Mouse (Mus musculus) liver, embryonic 13.5 days (tissue): ENCODE measurements around the gene Agfg1. TPM values are rescaled to one million over a fixed set of nuclear protein-coding genes. Genes with fewer than 3 reads are reported as not detected.
A peak's percentile ranks its signal among the peaks of the same experiment; 100 is the strongest.

Source experiments
- ATAC-seq: fragments of 200-750 bp; cut with Nextera tagmentation; 2 replicates; pipeline ENCODE4 v1.8.0; 2017; ENCODE audit warnings: low read depth, mild to moderate bottlenecking, moderate number of reproducible peaks, moderate library complexity
- DNase-seq: peaks from one replicate; pipeline ENCODE4 v3.0.0; 2022
- H3K27ac ChIP-seq: fragments of 300-500 bp; sonication (generic); 2 replicates; pipeline ENCODE4 v1.5.1; 2015; ENCODE audit warnings: moderate library complexity, mild to moderate bottlenecking, inconsistent platforms
- H3K27me3 ChIP-seq: fragments of 300-500 bp; sonication (generic); 2 replicates; pipeline ENCODE4 v1.6.1; 2015; ENCODE audit warnings: mild to moderate bottlenecking, inconsistent platforms
- H3K36me3 ChIP-seq: fragments of 300-500 bp; sonication (generic); 2 replicates; pipeline ENCODE4 v1.6.1; 2015; ENCODE audit warnings: mild to moderate bottlenecking, inconsistent platforms
- H3K4me1 ChIP-seq: fragments of 300-500 bp; sonication (generic); replicated peaks from 2 replicates; pipeline ENCODE4 v1.6.1; 2015; ENCODE audit warnings: inconsistent platforms
- H3K4me2 ChIP-seq: fragments of 300-500 bp; sonication (generic); 2 replicates; pipeline ENCODE4 v1.6.1; 2015; ENCODE audit warnings: inconsistent platforms, mild to moderate bottlenecking, moderate library complexity
- H3K4me3 ChIP-seq: fragments of 300-500 bp; sonication (generic); replicated peaks from 2 replicates; pipeline ENCODE4 v1.5.1; 2015; ENCODE audit warnings: mild to moderate bottlenecking, inconsistent platforms
- H3K9ac ChIP-seq: fragments of 300-500 bp; sonication (generic); 2 replicates; pipeline ENCODE4 v1.6.1; 2015; ENCODE audit warnings: mild to moderate bottlenecking, inconsistent platforms
- H3K9me3 ChIP-seq: fragments of 300-500 bp; sonication (generic); replicated peaks from 2 replicates; pipeline ENCODE4 v1.6.1; 2016; ENCODE audit warnings: inconsistent platforms
- WGBS: fragments of 180-500 bp; shearing (Covaris S2); methylation state at CpG from one replicate; pipeline ENCODE4 v1.1.7; 2015; ENCODE audit not compliant: insufficient replicate concordance; 5-methylcytosine and 5-hydroxymethylcytosine counted together
- polyA plus RNA-seq: library from polyadenylated mRNA; unstranded; fragments of >200 nt; fragmentation: Nextera tagmentation; extraction: Ambion mirVana; gene quantifications from 2 replicates; pipeline ENCODE4 v1.2.1, GENCODE M21; 2015

The Agfg1 gene
- polyA plus RNA-seq, 1 experiment from 2014 or later: 47.2 TPM

DNA sequence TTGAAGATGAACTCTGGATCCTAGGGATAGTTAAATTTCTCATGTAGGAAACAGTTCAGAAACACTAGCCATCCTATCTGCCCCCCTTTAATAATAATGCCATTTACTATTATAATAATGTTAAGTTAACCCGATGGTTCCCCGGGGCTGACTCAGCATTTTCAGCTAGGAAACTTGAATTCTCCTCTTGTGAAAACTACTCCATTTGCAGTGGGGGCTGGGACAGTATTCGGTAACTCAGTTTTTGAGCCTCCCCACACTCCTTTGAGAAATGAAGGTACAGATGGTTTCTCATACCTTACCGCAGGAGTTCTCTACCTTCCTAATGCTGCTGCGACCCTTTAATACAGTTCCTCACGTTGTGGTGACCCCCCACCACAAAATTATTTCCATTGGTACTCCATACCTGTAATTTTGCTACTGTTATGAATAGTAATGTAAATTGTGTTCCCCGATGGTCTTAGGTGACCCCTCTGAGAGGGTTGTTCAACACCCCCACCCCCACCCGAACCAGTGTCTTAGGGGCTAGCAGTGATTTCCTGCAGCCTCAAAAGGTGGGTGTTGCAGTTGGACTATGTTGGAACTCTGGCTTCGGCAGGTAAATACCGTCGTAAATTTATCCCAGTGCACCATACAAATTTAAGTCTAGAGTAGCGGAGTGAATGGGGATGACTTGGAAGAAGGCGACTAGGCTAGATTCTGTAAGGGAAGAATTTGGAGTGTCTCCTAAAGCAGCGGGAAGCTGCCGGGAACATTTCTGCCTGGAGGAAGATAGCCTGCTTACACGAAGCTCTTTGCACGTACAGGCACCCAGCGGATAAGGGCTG is 601 bp upstream of the Agfg1 start:
- Histone ChIP-seq H3K9ac (peak overlapping the region; percentile 99), H3K9me3 (no peaks in the 10 kb centered on the region), H3K27ac (peak overlapping the region; percentile 97), H3K4me3 (peak overlapping the region; percentile 99), H3K4me1 (peaks cover 87% of the 10 kb centered on the region), H3K4me2 (peak overlapping the region; percentile 77), H3K27me3 (no peaks in the 10 kb centered on the region), H3K36me3 (peaks cover 21% of the 10 kb centered on the region)
- 26% methylated on average over 18 of the region's 18 CpGs for WGBS
- ATAC-seq (no peak), DNase-seq (peak; percentile 43)

DNA sequence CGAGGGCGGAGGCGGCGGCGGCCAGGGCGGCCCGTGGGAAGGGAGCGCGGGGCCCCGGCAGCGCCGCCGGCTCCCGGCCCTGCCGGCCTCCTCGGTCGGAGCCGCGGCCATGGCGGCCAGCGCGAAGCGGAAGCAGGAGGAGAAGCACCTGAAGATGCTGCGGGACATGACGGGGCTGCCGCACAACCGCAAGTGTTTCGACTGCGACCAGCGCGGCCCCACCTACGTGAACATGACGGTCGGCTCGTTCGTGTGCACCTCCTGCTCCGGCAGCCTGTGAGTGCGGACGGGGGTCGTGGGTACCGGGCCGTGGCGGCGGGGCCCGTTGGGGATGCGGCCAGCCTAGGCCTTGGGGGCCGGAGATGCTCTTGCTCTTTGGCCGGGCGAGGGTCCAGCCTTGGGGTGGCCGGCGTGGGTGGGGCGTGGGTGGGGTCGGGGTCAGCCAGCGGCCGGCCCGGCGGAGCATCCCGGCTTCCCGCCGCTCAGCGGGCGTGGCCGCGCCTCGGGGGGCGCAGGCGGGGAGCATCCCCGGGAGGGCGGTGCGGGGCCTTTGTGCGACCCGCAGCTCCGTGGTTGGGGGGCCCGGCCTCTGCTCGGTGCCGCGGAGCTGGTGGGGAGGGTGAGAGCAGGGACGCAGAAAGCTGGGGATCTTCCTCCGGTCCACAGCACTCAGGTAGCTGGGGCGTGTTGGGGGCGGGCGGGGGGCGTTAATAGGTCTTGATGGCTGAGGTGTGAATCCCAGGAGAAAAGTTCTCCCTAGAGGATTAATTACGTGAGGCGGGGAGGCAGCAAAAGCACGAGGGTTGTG is 535 bp downstream of the Agfg1 start:
- Histone ChIP-seq H3K4me1 (peaks cover 85% of the 10 kb centered on the region), H3K27ac (peak overlapping the region; percentile 97), H3K9me3 (no peaks in the 10 kb centered on the region), H3K9ac (peak overlapping the region; percentile 99), H3K4me3 (peak overlapping the region; percentile 99), H3K27me3 (no peaks in the 10 kb centered on the region), H3K4me2 (peak overlapping the region; percentile 76), H3K36me3 (peaks cover 32% of the 10 kb centered on the region)
- WGBS: under 1% methylated on average over 65 of the region's 86 CpGs
- ATAC-seq (peak; percentile 24), DNase-seq (peak; percentile 28)

DNA sequence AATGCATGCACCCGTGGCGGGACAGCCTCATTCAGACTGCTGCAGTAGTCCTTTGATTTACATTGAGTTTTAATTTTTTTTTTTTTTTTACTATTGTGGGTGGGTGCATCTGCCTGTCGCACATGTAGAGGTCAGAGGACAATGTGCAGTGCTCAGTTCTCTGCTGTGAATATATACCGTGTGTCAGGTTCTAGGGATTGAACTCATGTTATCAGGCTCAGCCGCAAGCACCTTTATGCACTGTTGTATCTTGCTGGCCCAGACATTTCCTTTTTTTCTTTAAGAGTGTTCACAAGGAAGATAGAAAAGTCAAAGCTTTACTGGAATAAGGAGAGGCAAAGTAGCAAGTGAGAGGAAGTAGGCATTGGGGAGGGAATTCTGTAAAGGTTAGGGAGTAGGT is 16.4 kb downstream of the Agfg1 start:
- Histone ChIP-seq H3K9me3 (no peaks in the 10 kb centered on the region), H3K27me3 (no peaks in the 10 kb centered on the region), H3K27ac (peak overlapping the region; percentile 2; the same call in 1 of the 2 replicates), H3K4me2 (no peak overlapping the region), H3K9ac (no peak overlapping the region), H3K4me1 (peaks cover 36% of the 10 kb centered on the region), H3K36me3 (peaks cover 22% of the 10 kb centered on the region), H3K4me3 (no peak overlapping the region)
- WGBS: 39% methylated on average over 5 of the region's 5 CpGs
- peak; percentile 26 for DNase-seq
- ATAC-seq: peak; percentile 81

DNA sequence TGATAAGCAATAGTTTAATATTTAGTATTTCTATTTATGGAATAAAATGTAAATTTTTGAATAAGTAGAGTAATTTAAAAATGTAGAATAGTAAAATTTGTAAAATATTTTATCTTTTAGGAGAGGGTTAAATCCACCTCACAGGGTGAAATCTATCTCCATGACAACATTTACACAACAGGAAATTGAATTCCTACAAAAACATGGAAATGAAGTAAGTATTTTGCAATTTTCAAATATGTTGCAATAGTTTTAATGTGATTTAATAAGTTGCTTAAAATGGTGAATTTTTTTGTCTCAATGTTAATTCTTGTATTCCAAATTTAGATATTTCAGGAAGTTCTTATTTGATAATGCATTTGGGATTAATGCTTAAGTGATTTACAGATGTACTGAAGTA is 19.0 kb downstream of the Agfg1 start:
- Histone ChIP-seq H3K27me3 (no peaks in the 10 kb centered on the region), H3K27ac (no peak overlapping the region), H3K4me2 (no peak overlapping the region), H3K36me3 (peaks cover 44% of the 10 kb centered on the region), H3K4me1 (peaks cover 23% of the 10 kb centered on the region), H3K9me3 (no peaks in the 10 kb centered on the region), H3K4me3 (no peak overlapping the region), H3K9ac (no peak overlapping the region)
- ATAC-seq: no peak
- no peak for DNase-seq

DNA sequence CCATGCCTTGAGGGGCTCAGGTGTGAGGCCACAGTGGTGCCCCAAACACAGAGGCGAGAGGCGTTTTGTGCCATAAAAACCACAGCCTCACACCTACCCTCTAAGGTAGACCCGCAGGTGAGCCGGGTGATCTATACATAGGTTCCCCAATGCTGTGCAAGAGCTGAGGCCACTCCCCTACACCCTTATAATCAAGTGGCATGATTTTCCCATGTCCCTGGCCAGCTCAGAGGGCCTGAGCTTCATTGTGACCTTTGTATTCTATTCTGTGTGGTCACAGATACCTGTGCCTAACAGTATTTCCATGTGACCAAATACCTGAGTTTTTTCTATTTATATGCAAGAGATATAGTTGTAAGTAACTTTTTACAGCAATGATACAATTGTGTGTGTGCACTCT is 21.1 kb downstream of the Agfg1 start:
- Histone ChIP-seq H3K27ac (no peak overlapping the region), H3K9ac (no peak overlapping the region), H3K4me1 (peaks cover 17% of the 10 kb centered on the region), H3K36me3 (peaks cover 44% of the 10 kb centered on the region), H3K9me3 (no peaks in the 10 kb centered on the region), H3K4me3 (no peak overlapping the region), H3K4me2 (no peak overlapping the region), H3K27me3 (no peaks in the 10 kb centered on the region)
- WGBS: 96% methylated on average over 4 of the region's 4 CpGs
- ATAC-seq (no peak), DNase-seq (no peak)

DNA sequence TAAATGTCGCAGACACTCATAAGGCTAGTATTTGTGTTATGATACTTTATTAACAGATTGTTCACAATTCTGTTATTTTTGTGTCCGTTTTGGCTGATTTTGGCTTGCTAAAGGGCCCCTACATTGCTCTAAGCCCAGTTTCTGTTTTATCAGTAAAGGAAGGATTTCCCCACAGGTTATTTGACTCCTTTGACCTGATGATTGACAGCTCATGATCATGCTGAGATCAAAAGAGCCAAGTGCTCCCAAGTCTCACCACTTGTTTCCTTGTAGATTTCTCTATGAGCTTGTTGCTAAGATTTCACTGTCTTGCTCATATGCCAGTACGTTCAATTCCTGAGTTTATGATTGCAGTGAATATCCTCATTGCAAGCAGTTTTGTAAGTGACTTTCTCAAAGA is 30.9 kb downstream of the Agfg1 start:
- no peak for ATAC-seq

DNA sequence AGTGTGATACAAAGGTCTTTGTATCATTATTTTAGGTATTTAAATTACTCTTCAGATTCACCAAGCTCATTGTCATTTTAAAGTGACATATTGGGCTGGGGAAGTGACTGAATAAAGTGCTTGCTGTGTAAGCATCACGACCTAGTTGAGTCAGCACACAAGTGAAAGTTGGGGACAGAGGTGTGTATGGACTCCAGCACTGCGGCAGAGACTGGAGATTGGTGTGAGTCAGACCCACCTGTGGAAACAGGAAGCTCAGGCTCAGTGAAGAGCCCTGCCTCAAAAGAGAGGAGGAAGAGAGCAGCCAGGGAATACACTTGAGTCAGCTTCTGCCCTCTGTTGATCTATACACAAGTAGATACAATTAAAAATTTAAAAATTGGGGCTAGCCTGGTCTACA is 39.9 kb downstream of the Agfg1 start:
- no peak overlapping the region for H3K4me2 ChIP-seq
- WGBS: 57% methylated on average over 2 of the region's 2 CpGs
- ATAC-seq (no peak), DNase-seq (no peak)
- no peaks in the 10 kb centered on the region for H3K4me1 ChIP-seq
- no peak overlapping the region for H3K9ac ChIP-seq
- no peaks in the 10 kb centered on the region for H3K27me3 ChIP-seq
- H3K4me3 ChIP-seq: no peak overlapping the region
- no peak overlapping the region for H3K27ac ChIP-seq
- H3K9me3 ChIP-seq: no peaks in the 10 kb centered on the region
- peaks cover 80% of the 10 kb centered on the region for H3K36me3 ChIP-seq

More for the DNA sequence above, 30.9 kb downstream of the Agfg1 start:
- H3K27ac ChIP-seq: no peak overlapping the region
- DNase-seq: no peak
- WGBS: 88% methylated on average over 3 of the region's 3 CpGs
- no peaks in the 10 kb centered on the region for H3K27me3 ChIP-seq
- peaks cover 58% of the 10 kb centered on the region for H3K36me3 ChIP-seq
- H3K9ac ChIP-seq: no peak overlapping the region
- H3K4me1 ChIP-seq: peaks cover 10% of the 10 kb centered on the region
- no peak overlapping the region for H3K4me2 ChIP-seq
- H3K4me3 ChIP-seq: no peak overlapping the region
- no peaks in the 10 kb centered on the region for H3K9me3 ChIP-seq

DNA sequence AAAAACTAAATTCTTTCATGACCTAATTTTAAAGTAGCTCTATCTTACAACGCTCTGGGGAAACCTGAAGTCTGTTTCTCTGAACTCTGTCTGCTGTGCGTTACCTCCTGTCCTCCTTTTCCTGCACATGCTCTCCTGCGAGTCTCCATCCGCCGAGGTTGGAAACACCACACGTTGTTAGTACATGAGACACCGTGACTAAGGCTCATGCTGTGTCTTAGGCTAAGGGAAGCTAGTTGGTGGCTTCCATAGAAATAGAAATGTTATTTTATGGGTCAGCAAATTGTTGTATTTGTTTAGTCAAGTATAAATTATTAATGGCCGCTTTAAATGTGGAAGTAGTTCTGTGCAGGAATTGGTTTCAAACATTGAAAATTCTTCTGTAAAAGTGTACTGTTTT is 40.9 kb downstream of the Agfg1 start:
- H3K4me1 ChIP-seq: no peaks in the 10 kb centered on the region
- DNase-seq (no peak), ATAC-seq (no peak)
- H3K4me2 ChIP-seq: no peak overlapping the region
- peaks cover 81% of the 10 kb centered on the region for H3K36me3 ChIP-seq
- 92% methylated on average over 8 of the region's 8 CpGs for WGBS
- H3K27ac ChIP-seq: no peak overlapping the region
- no peak overlapping the region for H3K9ac ChIP-seq
- H3K4me3 ChIP-seq: no peak overlapping the region
- H3K27me3 ChIP-seq: no peaks in the 10 kb centered on the region
- H3K9me3 ChIP-seq: no peaks in the 10 kb centered on the region

DNA sequence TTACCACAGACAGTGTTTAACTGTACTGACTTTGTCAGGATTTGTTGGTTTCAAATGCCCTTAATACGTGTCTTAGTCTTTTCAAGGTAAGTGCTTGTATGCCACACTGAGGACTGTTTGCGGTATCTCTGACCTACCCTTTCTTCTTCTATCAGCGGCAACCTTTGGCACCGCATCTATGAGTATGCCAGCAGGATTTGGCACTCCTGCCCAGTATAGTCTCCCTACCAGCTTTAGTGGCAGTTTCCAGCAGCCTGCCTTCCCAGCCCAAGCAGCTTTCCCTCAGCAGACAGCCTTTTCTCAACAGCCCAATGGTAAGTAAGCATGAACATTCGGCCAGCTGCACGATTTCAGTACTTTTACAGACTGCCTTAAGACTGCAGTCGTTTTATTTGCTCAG is 54.0 kb downstream of the Agfg1 start:
- Histone ChIP-seq H3K9ac (no peak overlapping the region), H3K9me3 (no peaks in the 10 kb centered on the region), H3K27me3 (no peaks in the 10 kb centered on the region), H3K4me2 (no peak overlapping the region), H3K4me1 (no peaks in the 10 kb centered on the region), H3K4me3 (no peak overlapping the region), H3K36me3 (peaks cover 82% of the 10 kb centered on the region), H3K27ac (no peak overlapping the region)
- WGBS: 94% methylated on average over 7 of the region's 7 CpGs
- ATAC-seq (no peak), DNase-seq (no peak)

DNA sequence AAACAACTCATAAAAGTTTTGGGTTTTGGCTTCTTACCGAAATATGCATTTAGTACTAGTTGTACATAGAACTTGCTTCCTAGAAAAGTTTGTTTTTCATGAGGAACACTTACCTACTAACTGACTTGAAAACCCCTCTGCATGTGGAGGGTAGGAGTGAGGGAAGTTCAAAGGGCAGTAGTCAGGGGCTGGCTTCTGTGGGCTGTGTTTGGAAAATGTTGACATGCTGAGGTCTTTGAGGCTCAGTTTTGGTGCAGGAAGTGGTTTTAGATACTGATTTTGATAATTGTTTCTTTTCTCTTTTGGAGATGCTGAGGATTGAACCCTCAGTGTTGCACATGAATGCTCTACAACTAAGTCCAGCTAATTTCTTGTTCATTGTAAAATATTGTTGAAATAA is 61.3 kb downstream of the Agfg1 start:
- Histone ChIP-seq H3K9ac (no peak overlapping the region), H3K36me3 (peaks cover 70% of the 10 kb centered on the region), H3K27ac (no peak overlapping the region), H3K4me2 (no peak overlapping the region), H3K27me3 (no peaks in the 10 kb centered on the region), H3K9me3 (no peaks in the 10 kb centered on the region), H3K4me3 (no peak overlapping the region), H3K4me1 (no peaks in the 10 kb centered on the region)
- DNase-seq: no peak
- WGBS: 88% methylated on average over 1 of the region's 1 CpGs
- ATAC-seq: no peak

DNA sequence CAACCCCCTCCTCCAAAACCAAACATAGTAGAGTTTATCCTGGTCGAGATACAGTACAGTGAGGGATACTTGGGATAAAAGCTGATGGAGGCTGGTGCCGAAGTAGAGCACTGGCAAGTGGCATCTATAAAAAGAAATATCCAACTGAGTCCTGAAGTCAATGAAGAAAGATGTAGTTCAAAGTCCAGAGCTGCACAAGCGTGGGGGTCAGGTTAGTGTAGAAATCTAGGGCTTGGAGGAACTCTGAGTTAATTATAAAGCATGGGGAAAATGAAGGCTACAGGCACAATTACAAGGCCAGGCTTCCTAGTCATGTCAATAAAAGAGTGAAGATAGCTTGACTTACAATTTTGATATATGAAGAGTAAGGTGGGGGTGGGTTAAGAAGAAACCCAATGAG is 61.9 kb downstream of the Agfg1 start:
- H3K9ac ChIP-seq: no peak overlapping the region
- peaks cover 68% of the 10 kb centered on the region for H3K36me3 ChIP-seq
- no peaks in the 10 kb centered on the region for H3K9me3 ChIP-seq
- H3K4me3 ChIP-seq: no peak overlapping the region
- DNase-seq (no peak), ATAC-seq (no peak)
- H3K27me3 ChIP-seq: no peaks in the 10 kb centered on the region
- no peak overlapping the region for H3K27ac ChIP-seq
- 86% methylated on average over 3 of the region's 3 CpGs for WGBS
- no peaks in the 10 kb centered on the region for H3K4me1 ChIP-seq
- no peak overlapping the region for H3K4me2 ChIP-seq
